Mouse (Mus musculus) heart, postnatal 36 days (tissue): Measurements from ENCODE around the gene Mrpl21. TPM values are rescaled to one million over a fixed set of nuclear protein-coding genes. Genes with fewer than 3 reads are reported as not detected.

Experiments used
- DNase-seq, 2 experiments: peaks; one replicate each; pipeline ENCODE4 v3.0.0; 2021 to 2022
- intact Hi-C: fragments of 180-260 bp; cut with DNase I; formaldehyde crosslinking; loops from one replicate; pipeline ENCODE4 v1.15.1; 2025
- total RNA-seq, 2 experiments: library from RNA; stranded (reverse); gene quantifications; 2 replicates each; pipeline ENCODE4 v1.2.3; 2021

Gene Mrpl21
- total RNA-seq = 10 to 100 TPM; 94.4 to 98.8 TPM

- intact Hi-C loops = no loop called here
- DNase-seq = peak; percentile 89 to 93
These were observed at the start of gene Mrpl21, which contains the start of gene Ighmbp2 for GRCm38 (mm10) chr19:3282572-3283467. TSS of gene Mrpl21 (plus strand) at chr19:3282901. TSS of gene Ighmbp2 (minus strand) at chr19:3283017.

- intact Hi-C loops = no loop called here
- no peak for DNase-seq
These were observed 22.7 kb upstream of the Mrpl21 start for GRCm38 (mm10) chr19:3260016-3260415.

GRCm38 (mm10) chr19:3260591-3260990 is 22.1 kb upstream of the Mrpl21 start:
- intact Hi-C loops = no loop called here
- no peak for DNase-seq

- intact Hi-C loops = no loop called here
- DNase-seq = no peak
These were observed 21.4 kb upstream of the Mrpl21 start for GRCm38 (mm10) chr19:3261336-3261735.

- intact Hi-C loops = no loop called here
- DNase-seq = no peak
These were observed 20.8 kb upstream of the Mrpl21 start for GRCm38 (mm10) chr19:3261764-3262525.

- DNase-seq = no peak
- intact Hi-C loops = no loop called here
These were observed 18.4 kb upstream of the Mrpl21 start for GRCm38 (mm10) chr19:3264348-3264747.

- DNase-seq = no peak
- intact Hi-C loops = no loop called here
These were observed 17.5 kb upstream of the Mrpl21 start for GRCm38 (mm10) chr19:3265180-3265579.

- DNase-seq = peak in 1 of 2 experiments; percentile 0
- intact Hi-C loops = no loop called here
These were observed 16.6 kb upstream of the Mrpl21 start for GRCm38 (mm10) chr19:3266136-3266535.

GRCm38 (mm10) chr19:3266676-3267075 is 16.0 kb upstream of the Mrpl21 start:
- peak in 1 of 2 experiments; percentile 0 for DNase-seq
- intact Hi-C loops = no loop called here

GRCm38 (mm10) chr19:3267340-3267739 is 15.4 kb upstream of the Mrpl21 start:
- DNase-seq = peak in 1 of 2 experiments; percentile 0
- intact Hi-C loops = no loop called here

GRCm38 (mm10) chr19:3268218-3268980 is 14.3 kb upstream of the Mrpl21 start:
- intact Hi-C loops = no loop called here
- peak in 1 of 2 experiments; percentile 0 for DNase-seq

- intact Hi-C loops = no loop called here
- DNase-seq = no peak
These were observed 13.4 kb upstream of the Mrpl21 start for GRCm38 (mm10) chr19:3269279-3269678.

GRCm38 (mm10) chr19:3269803-3270202 is 12.9 kb upstream of the Mrpl21 start:
- intact Hi-C loops = no loop called here
- no peak for DNase-seq

GRCm38 (mm10) chr19:3271366-3271765 is 11.3 kb upstream of the Mrpl21 start:
- no peak for DNase-seq
- intact Hi-C loops = no loop called here

- intact Hi-C loops = no loop called here
- DNase-seq = no peak
These were observed 9.4 kb upstream of the Mrpl21 start for GRCm38 (mm10) chr19:3273331-3273730.

- DNase-seq = no peak
- intact Hi-C loops = no loop called here
These were observed 6.8 kb upstream of the Mrpl21 start for GRCm38 (mm10) chr19:3275744-3276365.

GRCm38 (mm10) chr19:3281886-3282285 is 815 bp upstream of the Mrpl21 start:
- DNase-seq = no peak
- intact Hi-C loops = no loop called here

- DNase-seq = no peak
- intact Hi-C loops = no loop called here
These were observed 6.3 kb downstream of the Mrpl21 start for GRCm38 (mm10) chr19:3289006-3289405.

GRCm38 (mm10) chr19:3292028-3292427 is 9.3 kb downstream of the Mrpl21 start:
- peak; percentile 67 to 72 for DNase-seq
- intact Hi-C loops = loop anchor here (2.0 to 5.0 kb wide), 2 partner anchors 31 to 145 kb away; partner anchors contain the start of gene Cpt1a

GRCm38 (mm10) chr19:3292993-3293392 is 10.3 kb downstream of the Mrpl21 start:
- no peak for DNase-seq
- intact Hi-C loops = loop anchor here (1.0 to 5.0 kb wide), 3 partner anchors 30 to 157 kb away; partner anchors contain the start of gene Cpt1a
